Mouse (Mus musculus): Measurements from ENCODE around the gene Camta1.
A peak's percentile ranks its signal among the peaks of the same experiment; 100 is the strongest.

Gene Camta1

DNA sequence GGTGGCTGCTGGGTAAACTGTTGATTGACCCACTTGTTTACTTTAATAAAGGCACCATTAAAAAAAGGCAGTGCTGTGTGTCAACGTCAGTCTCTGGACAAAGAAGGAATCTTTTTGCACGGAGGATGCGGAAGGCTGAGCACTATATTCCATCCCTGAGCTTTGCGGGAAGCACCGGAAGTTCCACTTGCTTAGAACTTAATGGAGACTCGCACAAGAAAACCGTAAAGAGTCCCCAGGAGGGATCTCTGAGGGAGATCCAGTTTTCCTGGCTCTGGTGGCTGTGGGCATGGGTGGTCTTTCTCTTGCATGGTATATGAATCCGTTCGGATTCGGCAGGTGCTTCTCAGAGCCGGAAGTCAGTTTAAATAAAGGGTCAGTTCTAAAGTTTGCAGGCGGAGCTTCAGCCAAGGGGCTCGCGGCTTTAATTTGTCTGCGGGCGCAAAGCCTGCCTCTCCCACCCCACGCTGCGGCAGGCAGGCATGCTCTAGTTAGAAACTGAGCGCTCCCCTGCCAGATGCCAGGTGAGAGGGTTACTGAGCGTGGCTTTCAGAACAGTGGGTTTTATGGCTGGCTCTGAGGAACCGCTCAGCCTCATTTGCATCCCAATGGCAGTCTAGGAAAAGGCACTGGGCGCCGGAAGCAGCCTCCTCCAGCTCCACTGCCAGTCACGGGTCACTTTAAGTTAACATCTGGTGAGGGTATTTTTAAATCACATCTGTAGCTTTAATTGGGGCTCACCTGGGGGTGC is 474.8 kb downstream of the Camta1 start:
- DNase-seq (ENCODE audit: low read depth, low spot score): no peak

DNA sequence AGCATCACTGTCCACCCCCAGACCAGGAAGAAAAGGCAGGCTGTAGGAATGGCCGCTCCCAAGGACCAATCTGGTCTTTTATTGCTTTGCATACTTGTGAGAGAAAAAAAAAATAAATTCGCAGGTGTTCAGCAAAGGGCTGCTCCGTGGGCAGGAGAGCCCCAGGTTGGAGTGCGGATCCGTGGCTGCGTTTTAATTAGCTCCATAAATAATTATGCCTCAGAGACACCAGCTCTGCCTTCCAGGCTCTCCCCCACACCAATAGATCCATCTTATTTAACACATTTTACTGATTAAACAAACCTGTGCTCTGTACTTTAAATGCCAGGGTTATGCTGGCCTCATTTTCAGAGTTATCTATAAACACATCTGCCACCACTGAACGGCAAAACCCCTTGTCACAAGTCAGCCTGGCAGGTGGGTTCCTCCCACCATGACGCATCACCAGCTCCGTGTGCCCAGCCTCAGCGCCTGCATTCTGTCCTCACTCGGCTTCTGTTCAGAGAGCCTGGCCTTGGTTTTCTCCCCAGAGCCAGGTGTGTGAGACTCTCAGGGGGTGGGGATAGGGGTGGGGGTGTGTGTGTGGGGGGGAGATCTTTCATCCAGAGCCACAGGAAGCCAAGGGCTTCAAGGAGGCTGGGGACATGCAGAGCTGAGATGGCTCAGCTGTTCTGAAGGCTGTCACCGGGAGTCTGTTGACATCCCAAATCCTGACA is 475.5 kb downstream of the Camta1 start:
- DNase-seq (ENCODE audit: low read depth, low spot score): no peak

DNA sequence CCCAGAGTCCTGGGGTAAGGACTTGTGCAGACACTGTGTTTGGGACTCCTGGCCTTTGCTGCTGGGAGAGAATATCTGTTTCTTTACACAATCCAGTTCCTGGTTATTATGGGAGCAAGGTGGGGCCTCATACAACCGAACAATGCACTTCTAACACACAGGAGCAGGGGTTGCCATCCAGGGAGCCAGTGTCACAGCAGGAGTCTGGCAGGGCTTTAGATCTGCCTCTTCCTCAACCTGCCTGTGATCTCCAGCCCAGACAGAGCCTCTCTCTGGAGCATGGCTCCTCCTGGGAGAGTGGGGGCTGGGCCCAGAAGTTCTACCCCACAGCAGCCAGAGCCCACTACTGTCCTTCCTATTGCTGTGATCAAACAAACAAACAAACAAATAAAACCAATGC is 483.9 kb downstream of the Camta1 start:
- no peak for DNase-seq (ENCODE audit: low read depth, low spot score)

DNA sequence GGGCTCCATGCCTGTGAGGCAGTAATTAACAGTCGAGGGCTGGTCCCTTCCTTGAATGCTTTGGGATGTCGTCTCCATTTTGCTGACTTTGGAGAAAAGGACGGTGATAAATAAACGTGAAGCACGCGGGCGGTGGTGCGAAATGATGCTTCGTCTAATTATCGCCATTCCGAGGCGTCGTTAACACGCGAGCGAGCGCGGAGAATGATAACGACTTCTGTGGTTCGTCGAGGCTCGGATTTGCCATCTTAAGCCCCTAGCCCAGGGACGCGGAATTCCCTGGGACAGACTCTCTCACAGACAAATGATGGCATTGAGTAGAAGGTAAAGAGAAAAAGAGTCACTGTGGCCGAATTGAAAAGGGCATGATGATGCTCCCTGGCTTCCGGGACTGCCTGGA is 485.4 kb downstream of the Camta1 start:
- no peak for DNase-seq (ENCODE audit: low read depth, low spot score)

DNA sequence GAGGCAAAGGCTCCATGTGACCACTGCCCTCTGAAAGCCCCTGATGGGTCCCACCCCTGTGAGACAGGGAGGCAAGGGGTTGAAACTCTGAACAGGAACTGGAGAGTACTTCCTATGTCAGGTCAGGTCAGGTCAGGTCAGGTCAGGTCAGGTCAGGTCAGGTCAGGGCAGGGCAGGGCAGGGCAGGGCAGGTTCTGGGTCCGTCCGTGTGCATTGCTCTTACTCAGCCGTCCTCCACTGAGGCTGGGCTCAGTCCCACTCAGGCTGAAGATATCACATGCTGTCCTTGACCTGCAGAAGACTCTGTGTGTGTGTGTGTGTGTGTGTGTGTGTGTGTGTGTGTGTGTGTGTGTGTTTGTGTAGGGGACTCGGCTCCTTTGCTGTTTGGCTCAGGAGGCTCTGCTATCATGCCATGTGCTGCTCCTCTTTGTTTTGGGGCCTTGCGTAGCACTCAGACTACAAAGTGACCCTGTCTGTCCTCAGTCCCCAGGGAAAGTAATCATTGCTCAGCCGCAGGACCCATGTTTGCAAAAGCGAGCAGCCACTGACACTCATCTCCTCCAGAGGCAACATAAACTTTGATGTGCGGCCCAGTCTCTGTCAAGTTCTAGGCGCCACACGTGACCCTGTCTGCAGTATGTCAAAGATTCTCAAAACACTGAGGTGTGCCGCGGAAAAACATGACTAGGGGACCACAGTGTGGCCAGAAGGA is 488.7 kb downstream of the Camta1 start:
- DNase-seq (ENCODE audit: low read depth, low spot score): no peak

DNA sequence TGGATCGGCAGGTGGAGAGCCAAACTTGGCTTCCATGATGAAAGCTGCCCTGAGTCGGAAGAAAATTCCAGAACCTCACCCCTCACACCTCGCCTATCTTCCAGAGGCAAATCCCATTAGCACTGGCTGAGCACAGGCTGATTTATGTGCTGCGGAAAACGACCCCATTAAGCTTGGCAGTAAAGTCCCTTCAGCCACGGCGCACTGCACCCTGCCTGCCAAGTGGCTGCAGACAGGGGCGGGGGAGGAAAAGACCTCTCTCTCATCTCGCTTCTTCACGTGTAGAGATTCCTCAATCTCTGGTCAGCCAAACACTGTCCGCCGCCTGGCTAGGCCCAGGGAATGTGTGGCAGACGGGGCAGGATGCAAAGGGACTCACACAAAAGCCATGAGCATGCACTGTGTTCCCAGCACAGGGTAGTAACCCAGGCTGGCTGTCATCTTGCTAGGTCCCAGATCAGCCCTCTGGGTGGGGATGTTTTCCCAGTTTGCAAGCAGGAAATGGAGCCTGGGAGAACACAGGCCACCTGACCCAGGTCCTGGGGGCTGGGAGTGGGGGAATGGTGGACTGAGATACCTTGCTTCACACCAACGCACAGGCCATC is 494.6 kb downstream of the Camta1 start:
- DNase-seq (ENCODE audit: low read depth, low spot score): no peak

DNA sequence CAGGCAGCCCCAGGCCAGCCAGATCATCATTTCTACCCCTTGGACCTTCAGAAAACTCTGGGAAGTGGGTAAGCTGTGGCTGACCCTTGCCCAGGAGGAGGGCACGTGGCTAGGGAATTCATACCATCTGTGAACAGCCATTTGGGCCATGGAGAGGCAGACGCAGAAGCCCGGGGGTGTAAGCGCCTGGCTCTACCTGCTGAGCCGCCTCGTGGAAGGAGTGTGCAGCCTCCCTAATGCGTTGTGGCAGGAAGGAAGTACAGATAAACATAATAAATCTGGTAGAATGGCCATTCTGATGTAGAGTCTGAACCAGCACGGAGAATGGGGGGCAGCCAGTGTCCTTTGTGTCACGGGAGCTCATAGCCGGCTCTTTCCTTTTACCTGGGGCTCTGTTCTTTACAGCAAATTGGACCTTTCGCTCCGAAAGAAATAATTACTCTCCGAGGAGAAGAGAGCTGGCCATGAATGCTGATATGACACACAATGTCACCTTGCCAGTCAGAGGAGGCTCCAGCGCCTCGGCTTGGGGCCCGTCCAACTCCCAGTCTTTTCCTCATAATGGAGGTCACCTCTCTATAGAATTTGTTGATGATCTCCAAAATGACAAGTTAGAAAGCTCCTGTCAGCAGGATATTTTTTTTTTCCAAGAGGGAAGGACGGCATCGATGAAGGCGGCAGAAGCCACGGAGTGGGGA is 500.6 kb downstream of the Camta1 start:
- no peak for DNase-seq (ENCODE audit: low read depth, low spot score)

DNA sequence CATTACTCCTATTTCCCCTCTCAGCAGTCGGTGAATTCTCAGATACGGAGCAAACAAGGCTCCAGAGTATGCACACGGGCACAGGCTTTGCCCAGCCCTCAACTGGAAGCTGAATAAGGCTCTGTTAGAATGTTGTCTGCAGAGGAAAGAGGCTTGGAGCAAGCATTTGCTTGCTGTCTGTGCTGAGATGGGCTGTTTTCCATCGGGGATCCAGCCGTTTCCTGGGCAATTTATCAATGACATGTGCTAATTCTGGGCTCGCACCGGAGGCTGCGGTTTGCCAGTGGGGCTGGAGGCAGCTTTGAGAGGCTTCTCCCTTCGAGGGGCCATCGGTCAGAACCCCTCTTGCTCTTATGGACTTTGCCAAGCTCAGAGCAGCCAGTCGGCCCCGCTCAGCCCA is 506.2 kb downstream of the Camta1 start:
- DNase-seq (ENCODE audit: low read depth, low spot score): no peak

DNA sequence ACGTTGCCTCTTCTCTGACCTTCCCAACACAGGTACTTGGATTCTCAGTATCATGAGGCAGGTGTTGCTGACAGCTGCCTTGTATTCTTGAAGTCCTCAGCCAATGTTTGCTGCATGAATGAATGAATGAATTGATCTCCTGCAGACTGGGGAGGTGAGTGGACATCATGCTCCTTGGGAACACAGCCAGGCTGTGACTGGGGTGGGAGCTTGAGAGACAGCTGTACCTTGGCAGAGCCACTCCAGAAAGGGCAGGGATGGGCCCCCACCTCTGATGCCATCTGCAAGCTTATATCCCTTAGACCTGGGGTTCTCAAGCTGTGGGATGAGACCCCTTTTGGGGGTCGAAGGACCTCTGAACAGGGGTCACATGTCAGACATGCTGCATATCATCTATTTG is 508.9 kb downstream of the Camta1 start:
- DNase-seq (ENCODE audit: low read depth, low spot score): no peak

DNA sequence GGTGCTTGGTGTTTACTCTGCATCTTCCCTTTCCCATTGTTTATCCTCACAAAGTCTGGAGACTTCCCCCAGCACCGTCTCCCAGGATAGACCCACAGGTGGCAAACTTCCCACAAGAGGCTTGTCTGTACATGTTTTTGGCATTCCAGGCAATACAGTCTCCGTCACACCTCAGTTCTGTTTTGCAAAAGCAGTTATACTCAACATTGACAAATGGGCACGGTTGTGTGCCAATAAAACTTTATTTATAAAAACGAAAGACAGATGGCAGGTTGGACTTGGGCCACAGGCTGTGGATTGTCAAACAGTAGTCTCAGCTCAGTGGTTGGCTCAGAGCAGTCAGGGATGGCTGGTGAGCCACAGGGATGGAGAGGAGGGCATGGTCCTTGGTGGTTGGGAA is 509.4 kb downstream of the Camta1 start:
- peak; percentile 37 for DNase-seq (ENCODE audit: low read depth, low spot score)

DNA sequence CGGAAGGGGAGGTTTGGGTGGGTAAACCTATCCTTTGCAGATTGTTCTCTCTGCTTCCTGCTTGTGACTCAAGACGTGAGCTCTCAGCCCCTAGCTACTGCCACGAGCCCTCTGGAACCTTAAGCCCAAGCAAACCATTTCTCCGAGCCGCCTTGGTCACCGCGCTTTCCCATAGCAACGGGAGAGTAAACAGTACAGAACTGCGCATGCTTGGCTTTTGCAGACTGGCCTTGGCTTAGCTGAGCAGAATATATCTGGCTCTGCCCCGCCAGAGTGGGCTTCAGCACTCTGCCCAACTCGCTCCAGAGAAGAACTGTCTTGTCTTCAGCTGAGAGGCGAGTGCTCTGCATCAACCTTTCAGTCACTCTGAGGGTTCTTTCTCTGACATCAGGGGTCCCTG is 509.9 kb downstream of the Camta1 start:
- DNase-seq (ENCODE audit: low read depth, low spot score): no peak

DNA sequence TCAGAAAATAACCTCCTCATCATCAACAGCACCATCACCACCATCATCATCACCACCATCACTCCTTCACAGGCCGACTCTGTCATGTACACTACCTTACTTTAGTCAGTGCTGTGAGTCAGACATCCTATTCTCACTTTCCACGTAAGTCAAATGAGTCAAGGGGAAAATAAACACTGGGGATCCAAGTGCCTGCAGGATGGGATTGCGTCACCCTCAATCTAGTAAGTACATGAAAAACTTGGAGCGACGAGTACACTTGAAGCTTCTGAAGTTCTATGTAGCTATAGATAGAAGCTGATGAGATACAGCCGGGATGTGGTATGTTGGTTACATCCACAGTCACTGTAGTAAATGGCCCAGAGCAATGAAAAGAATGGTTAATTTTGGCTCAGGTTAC is 514.1 kb downstream of the Camta1 start:
- no peak for DNase-seq (ENCODE audit: low read depth, low spot score)

DNA sequence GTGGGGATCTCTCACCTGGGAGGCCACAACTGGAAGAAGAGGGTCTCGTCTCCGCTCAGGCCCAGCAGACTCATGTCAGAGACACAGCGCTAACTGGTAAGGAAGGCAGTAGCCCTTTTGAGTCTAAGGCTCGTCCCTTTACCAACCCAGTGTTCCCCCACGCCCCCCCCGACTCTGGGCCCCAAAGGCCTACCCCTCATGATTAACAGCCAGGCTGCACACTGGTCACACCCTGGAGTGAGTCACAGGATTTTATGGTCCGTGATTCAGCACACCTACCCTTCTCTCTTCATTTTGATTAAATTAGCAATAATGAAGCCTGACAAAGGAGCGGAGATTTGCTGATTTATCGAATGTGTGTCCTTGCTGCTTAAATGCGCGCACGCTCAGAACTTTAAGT is 515.0 kb downstream of the Camta1 start:
- DNase-seq (ENCODE audit: low read depth, low spot score): no peak

DNA sequence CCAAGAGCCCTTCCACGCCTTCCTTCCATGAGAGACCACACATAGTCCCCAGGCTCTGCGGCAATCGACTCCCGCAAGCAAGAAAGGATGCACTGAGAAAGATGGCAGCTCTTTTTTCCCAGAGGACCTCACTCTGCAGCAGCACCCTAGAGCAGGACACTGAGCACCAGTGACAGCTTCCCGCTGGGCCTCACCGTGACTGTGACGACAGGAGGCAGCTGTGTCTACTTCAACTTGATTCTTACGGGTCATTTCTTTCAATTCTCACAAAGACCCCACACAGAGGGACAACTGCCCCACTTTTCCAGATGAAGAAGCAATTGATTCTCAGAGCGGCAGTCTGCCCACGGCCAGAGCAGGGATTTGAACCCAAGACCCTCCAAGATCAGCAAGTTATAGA is 516.9 kb downstream of the Camta1 start:
- DNase-seq (ENCODE audit: low read depth, low spot score): no peak

DNA sequence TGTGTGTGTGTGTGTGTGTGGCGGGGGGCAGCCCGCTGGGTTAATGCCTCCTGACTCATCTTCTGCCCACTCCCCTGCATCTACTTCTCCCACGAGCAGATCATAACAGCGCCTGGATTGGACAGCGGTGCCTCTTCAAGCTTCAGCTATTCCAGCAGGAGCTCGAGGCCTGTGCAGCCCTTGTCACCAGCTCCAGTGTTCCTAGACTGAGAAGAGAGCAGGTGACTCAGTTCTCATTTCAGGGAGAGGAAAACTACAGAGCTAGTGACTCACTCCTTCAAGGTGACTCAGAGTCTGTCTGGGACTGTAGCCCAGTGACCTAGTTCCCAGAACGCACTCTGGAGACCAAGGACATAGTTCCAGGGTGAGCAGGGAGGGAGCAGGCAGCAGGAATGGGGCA is 522.3 kb downstream of the Camta1 start:
- DNase-seq (ENCODE audit: low read depth, low spot score): no peak

DNA sequence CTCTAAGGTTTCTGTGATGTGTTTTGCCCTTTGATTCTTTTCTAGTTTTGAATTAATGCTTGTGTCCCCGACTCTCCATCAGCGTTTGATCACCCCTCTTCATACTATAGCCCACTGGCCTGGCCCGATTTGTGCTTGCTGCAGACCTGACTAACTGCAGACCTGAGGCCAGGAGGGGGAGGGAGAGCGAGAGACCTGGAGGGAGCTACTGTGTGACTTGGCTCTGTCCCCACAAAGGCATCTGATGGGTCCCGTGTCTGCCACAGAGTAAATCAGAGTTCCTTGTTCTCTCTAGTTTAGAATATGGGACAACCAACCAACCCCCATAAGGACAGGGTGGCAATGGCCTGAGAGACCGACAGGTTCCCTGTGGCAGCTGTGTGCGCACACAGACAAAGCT is 522.7 kb downstream of the Camta1 start:
- DNase-seq (ENCODE audit: low read depth, low spot score): no peak

DNA sequence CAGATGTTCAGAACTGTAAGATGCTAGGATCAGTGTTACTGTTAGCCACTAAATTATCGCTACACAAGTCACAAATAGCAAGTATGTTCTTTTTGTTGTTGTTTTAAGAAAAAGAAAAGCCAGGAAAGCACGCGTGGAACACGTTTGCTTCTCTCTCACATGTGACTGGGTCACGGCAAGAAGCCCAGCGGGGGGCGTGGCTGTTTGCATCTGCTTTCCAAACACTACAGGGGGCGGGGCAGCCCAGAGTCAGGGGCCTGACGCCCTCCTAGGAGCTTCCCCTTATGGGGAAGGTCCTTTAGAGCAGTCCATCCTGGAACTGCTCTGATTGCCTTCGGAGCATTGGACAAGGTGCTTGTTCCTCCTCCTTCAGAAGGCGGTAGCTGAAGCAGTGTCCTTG is 524.1 kb downstream of the Camta1 start:
- no peak for DNase-seq (ENCODE audit: low read depth, low spot score)

DNA sequence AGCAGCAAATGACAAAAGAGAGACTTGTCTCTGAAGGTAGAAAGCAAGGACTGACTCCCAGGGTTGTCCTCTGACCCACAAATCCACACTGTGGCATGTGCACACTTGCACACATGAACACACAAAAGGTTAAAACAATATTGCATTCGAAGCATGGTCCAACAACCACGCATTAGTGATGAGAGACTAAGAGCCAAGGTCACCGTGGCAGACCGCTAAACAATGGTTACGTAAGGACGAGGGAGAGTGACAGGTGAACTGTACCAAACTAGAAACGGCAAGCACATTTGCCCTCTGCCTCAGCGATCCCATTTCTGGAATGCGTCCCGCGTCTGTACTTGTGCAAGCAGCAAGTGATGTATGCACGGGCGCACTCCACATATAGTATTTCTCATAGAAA is 525.3 kb downstream of the Camta1 start:
- no peak for DNase-seq (ENCODE audit: low read depth, low spot score)

DNA sequence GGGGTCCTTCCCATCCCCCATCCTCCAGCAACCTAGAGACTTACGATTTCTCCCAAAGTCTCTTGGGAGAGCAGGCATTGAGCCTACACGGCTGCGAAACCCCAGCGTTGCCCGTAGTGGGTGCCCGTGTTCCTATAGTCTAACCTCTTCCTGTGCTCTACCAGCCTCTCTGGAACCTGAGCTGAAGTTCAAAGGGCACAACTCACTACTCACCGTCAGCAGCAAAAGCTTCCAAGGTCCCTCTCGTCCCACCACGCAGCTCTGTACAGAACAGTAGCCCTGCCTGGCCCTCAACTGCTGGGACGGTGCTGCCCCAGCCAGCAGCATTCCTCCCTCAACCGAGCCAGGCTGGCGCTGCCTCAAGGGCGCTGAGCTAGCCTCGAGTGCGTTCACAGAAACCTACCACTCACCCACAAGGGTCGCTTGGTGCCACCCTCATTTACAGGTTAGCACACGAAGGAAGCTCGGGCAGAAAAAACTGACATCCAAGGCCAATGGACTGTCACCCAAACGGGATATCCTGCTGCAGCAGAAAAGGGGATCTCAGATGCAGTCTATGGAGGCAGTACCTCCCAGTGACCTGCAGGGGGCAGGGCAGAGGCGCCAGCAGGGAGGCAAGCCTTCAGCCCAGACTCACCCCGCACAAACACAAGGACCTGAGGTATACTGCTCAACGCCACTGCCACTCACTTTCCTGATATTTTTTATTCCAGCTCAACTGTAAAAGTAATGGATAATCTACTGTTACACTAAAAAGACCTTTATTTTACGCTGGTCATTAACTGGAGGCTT is 526.5 kb downstream of the Camta1 start:
- no peak for DNase-seq (ENCODE audit: low read depth, low spot score)

DNA sequence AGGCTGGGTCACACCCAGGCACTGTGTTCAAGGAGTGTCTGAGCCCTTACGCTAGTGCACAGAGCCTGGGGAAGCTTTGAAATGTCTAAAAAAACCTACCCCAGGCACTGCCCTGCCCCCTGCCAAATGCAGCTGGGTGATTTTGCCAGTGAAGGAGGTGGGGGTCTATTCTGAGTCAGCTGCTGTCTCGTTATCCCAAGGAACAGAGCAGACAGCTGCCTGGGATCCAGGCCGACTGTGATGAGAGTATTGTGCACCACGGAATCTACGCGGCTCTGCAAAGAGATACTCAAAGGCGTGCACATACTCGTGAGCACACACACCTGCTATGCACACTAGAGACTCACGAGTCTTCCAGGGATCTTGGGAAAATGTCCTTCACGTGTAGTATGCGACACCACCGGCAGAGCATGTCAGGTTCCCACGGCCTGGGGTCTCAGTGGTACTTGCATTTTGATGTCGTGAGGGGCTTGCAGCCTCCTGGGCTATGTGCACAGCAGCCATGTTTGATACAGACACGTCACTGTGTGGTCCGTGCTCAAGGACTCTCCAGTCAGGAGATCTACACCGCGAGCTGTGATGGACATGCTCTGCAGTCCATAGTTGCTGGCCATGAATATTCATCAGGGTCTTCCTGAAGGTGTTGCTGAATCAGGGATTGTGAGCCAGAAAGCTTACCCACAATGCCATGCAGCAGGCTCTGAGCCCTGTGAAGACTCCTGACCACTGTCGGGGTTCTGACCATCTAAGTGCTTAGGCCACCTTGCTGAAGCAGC is 529.4 kb downstream of the Camta1 start:
- DNase-seq (ENCODE audit: low read depth, low spot score): no peak

All from brain, embryonic 18.5 days (tissue).